Mouse (Mus musculus): ENCODE measurements around the gene Ssb. TPM values are rescaled to one million over a fixed set of nuclear protein-coding genes. Genes with fewer than 3 reads are reported as not detected.

The Ssb gene
- total RNA-seq, 2 experiments from 2014 or later = 58.9 to 66.2 TPM

Other genes with a start within 250 kb of the Ssb start
- gene Bbs5, start 214.4 kb upstream of the Ssb start, total RNA-seq (2021) = 1 to 10 TPM; 4.3 to 4.4 TPM
- 10 to 100 TPM; 74.2 to 74.4 TPM for gene Klhl41, start 191.4 kb upstream of the Ssb start, total RNA-seq (2021)
- 10 to 100 TPM; 29.1 to 29.7 TPM for gene Fastkd1, start 148.0 kb upstream of the Ssb start, total RNA-seq (2021)
- gene Ppig, start 139.0 kb upstream of the Ssb start, total RNA-seq (2021) = 10 to 100 TPM; 33.8 to 40.1 TPM
- under 1 TPM; 0.42 to 0.51 TPM for gene Ccdc173, start 72.0 kb upstream of the Ssb start, total RNA-seq (2021)
- 10 to 100 TPM; 28.6 to 33.1 TPM for gene Phospho2, start 71.9 kb upstream of the Ssb start, total RNA-seq (2021)
- gene Klhl23, start 39.6 kb upstream of the Ssb start, total RNA-seq (2021) = 10 to 100 TPM; 26.0 to 34.4 TPM
- gene Mettl5, start 24.1 kb downstream of the Ssb start, total RNA-seq (2021) = 10 to 100 TPM; 21.6 to 22.6 TPM
- 100 to 1,000 TPM; 120 to 124 TPM for gene Ubr3, start 35.7 kb downstream of the Ssb start, total RNA-seq (2021)
- under 1 TPM in 1 of 2 experiments, not detected in 1; 0.07 TPM for gene Myo3b, start 177.6 kb downstream of the Ssb start, total RNA-seq (2021)

Measured in heart, adult 18-20 months (tissue).